9 mouse cellular contexts compared by ENCODE assay signal in the genomic region with DNA sequence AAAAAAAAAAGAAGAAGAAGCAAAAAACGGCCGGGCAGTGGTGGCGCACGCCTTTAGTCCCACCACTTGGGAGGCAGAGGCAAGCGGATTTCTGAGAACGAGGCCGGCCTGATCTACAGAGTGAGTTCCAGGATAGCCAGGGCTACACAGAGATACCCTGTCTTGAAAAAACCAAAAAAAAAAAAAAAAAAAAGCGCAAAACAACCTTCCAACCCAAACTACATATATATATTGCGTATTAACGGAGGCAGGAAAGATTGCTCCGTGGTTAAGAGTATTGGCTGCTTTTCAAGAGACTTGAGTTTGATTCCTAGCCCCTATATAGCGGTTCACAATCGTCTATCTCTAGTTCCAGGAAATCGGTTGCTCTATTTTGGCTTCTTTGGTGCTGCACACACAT. TPM values are rescaled to one million over a fixed set of nuclear protein-coding genes. Genes with fewer than 3 reads are reported as not detected.
DNase-seq lines count a peak whose midpoint lies in the region; ATAC-seq lines count a peak whose summit lies in the region.
"Had no signal": no experiment of that assay in that cellular context is flagged by ENCODE, and none has a peak within 500 bp of the region (broad histone marks: within the 10 kb centered on the region; RNA-seq: fewer than 3 reads in every experiment).

No protein-coding gene starts in this region.

- H3K27ac ChIP-seq in heart, embryonic 15.5 days = no peak overlapping the region
- 0 out of 2 replicates have a peak overlapping the region, but pooled peaks have one; percentile 34 for H3K27ac ChIP-seq in embryonic facial prominence, embryonic 15.5 days (replicated peaks)
- no peak overlapping the region for H3K27ac ChIP-seq in limb, embryonic 15.5 days

- H3K27me3 ChIP-seq in heart, embryonic 15.5 days = peaks cover 9% of the 10 kb centered on the region
- no peaks in the 10 kb centered on the region for H3K27me3 ChIP-seq in embryonic facial prominence, embryonic 15.5 days
- H3K27me3 ChIP-seq in limb, embryonic 15.5 days = no peaks in the 10 kb centered on the region

- no peak for ATAC-seq in heart, embryonic 15.5 days (replicated peaks; ENCODE audit: insufficient number of reproducible peaks, insufficient read depth, low FRiP score, low read depth)
- no peak for ATAC-seq in embryonic facial prominence, embryonic 15.5 days (ENCODE audit: insufficient number of reproducible peaks, low FRiP score, low TSS enrichment, low read depth)
- ATAC-seq in limb, embryonic 15.5 days (ENCODE audit: insufficient number of reproducible peaks, low FRiP score, low TSS enrichment, low read depth) = no peak
- ATAC-seq in monocyte, adult 5-6 weeks (replicated peaks; ENCODE audit: insufficient number of reproducible peaks, low FRiP score, low TSS enrichment, poor library complexity, severe bottlenecking) = no peak
- no peak for ATAC-seq in megakaryocyte-erythroid progenitor cell, adult 5-6 weeks (replicated peaks; ENCODE audit: low FRiP score, low TSS enrichment, poor library complexity, severe bottlenecking)

- H3K36me3 ChIP-seq in heart, embryonic 15.5 days = no peaks in the 10 kb centered on the region
- H3K36me3 ChIP-seq in embryonic facial prominence, embryonic 15.5 days = no peaks in the 10 kb centered on the region
- no peaks in the 10 kb centered on the region for H3K36me3 ChIP-seq in limb, embryonic 15.5 days

- H3K4me2 ChIP-seq in heart, embryonic 15.5 days = peak overlapping the region; percentile 71
- peak overlapping the region; percentile 62 for H3K4me2 ChIP-seq in embryonic facial prominence, embryonic 15.5 days (replicated peaks)
- H3K4me2 ChIP-seq in limb, embryonic 15.5 days = no peak overlapping the region; the same call in 1 of the 2 replicates

- DNase-seq in heart, adult 18-20 months = no peak
- peak; percentile 11 for DNase-seq in CD4-positive, CD25-positive, alpha-beta regulatory T cell, adult 2 months (ENCODE audit: low read depth, low spot score)
- DNase-seq in urinary bladder, postnatal 4 days (ENCODE audit: low spot score in 2 of 2) = no peak

- 82% methylated on average over 14 of the region's 14 CpGs for WGBS in heart, embryonic 15.5 days
- 85% methylated on average over 14 of the region's 14 CpGs for WGBS in embryonic facial prominence, embryonic 15.5 days
- WGBS in limb, embryonic 15.5 days = 87% methylated on average over 14 of the region's 14 CpGs

- H3K4me1 ChIP-seq in heart, embryonic 15.5 days (replicated peaks) = peaks cover 6% of the 10 kb centered on the region
- H3K4me1 ChIP-seq in embryonic facial prominence, embryonic 15.5 days = peaks cover 18% of the 10 kb centered on the region
- H3K4me1 ChIP-seq in limb, embryonic 15.5 days = peaks cover 18% of the 10 kb centered on the region

- no peaks in the 10 kb centered on the region for H3K9me3 ChIP-seq in heart, embryonic 15.5 days (replicated peaks)
- H3K9me3 ChIP-seq in embryonic facial prominence, embryonic 15.5 days (replicated peaks) = no peaks in the 10 kb centered on the region
- H3K9me3 ChIP-seq in limb, embryonic 15.5 days = no peaks in the 10 kb centered on the region

- peak overlapping the region; percentile 77 for H3K4me3 ChIP-seq in heart, embryonic 15.5 days
- H3K4me3 ChIP-seq in embryonic facial prominence, embryonic 15.5 days (replicated peaks) = peak overlapping the region; percentile 66; the same call in 1 of the 2 replicates
- H3K4me3 ChIP-seq in limb, embryonic 15.5 days = peak overlapping the region; percentile 72; the same call in 1 of the 2 replicates

- no peak overlapping the region for H3K9ac ChIP-seq in heart, embryonic 15.5 days
- no peak overlapping the region for H3K9ac ChIP-seq in embryonic facial prominence, embryonic 15.5 days
- H3K9ac ChIP-seq in limb, embryonic 15.5 days = no peak overlapping the region

RNA-seq across cellular contexts. Expression of a gene that starts 0.7 kb away (rescaled TPM):
- 24.6 and 24.7 TPM in 2 replicates for polyA plus RNA-seq in heart, embryonic 15.5 days (2015; fragmentation: Nextera tagmentation; extraction: Ambion mirVana)
- total RNA-seq in heart, adult 18-20 months (2021) = 10 to 100 TPM; 14.9 to 15.5 TPM
- 43.1 and 51.3 TPM in 2 replicates for polyA plus RNA-seq in embryonic facial prominence, embryonic 15.5 days (2015; fragmentation: Nextera tagmentation; extraction: Ambion mirVana)
- polyA plus RNA-seq in limb, embryonic 15.5 days (2015; fragmentation: Nextera tagmentation; extraction: Ambion mirVana) = 48.7 and 53.5 TPM in 2 replicates
- 40.3 to 53.0 TPM (median 51.7 TPM) in 3 replicates for total RNA-seq in monocyte, adult 5-6 weeks (2017)
- 8.2 and 16.8 TPM in 2 replicates for total RNA-seq in megakaryocyte-erythroid progenitor cell, adult 5-6 weeks (2014; fragmentation: Nextera tagmentation)
- total RNA-seq in megakaryocyte-erythroid progenitor cell, adult 5-6 weeks (2017) = 9.3 and 16.8 TPM in 2 replicates

RNA-seq across cellular contexts. Expression of a gene that starts 8.5 kb away (rescaled TPM):
- 29.7 and 32.5 TPM in 2 replicates for polyA plus RNA-seq in heart, embryonic 15.5 days (2015; fragmentation: Nextera tagmentation; extraction: Ambion mirVana)
- total RNA-seq in heart, adult 18-20 months (2021) = 10 to 100 TPM; 30.4 to 30.6 TPM
- 48.6 and 49.6 TPM in 2 replicates for polyA plus RNA-seq in embryonic facial prominence, embryonic 15.5 days (2015; fragmentation: Nextera tagmentation; extraction: Ambion mirVana)
- 52.2 and 53.4 TPM in 2 replicates for polyA plus RNA-seq in limb, embryonic 15.5 days (2015; fragmentation: Nextera tagmentation; extraction: Ambion mirVana)
- total RNA-seq in monocyte, adult 5-6 weeks (2017) = 67.3 to 88.2 TPM (median 82.3 TPM) in 3 replicates
- total RNA-seq in megakaryocyte-erythroid progenitor cell, adult 5-6 weeks (2014; fragmentation: Nextera tagmentation) = 8.1 and 15.6 TPM in 2 replicates
- total RNA-seq in megakaryocyte-erythroid progenitor cell, adult 5-6 weeks (2017) = 29.1 and 36.7 TPM in 2 replicates

RNA-seq across cellular contexts. Expression of a gene that starts 20.3 kb away (rescaled TPM):
- 7.0 and 8.8 TPM in 2 replicates for polyA plus RNA-seq in heart, embryonic 15.5 days (2015; fragmentation: Nextera tagmentation; extraction: Ambion mirVana)
- 10 to 100 TPM in 1 of 2 experiments, 1 to 10 TPM in 1; 9.5 to 10.6 TPM for total RNA-seq in heart, adult 18-20 months (2021)
- 18.0 and 19.9 TPM in 2 replicates for polyA plus RNA-seq in embryonic facial prominence, embryonic 15.5 days (2015; fragmentation: Nextera tagmentation; extraction: Ambion mirVana)
- 15.8 and 18.1 TPM in 2 replicates for polyA plus RNA-seq in limb, embryonic 15.5 days (2015; fragmentation: Nextera tagmentation; extraction: Ambion mirVana)
- 12.4 to 27.1 TPM (median 13.7 TPM) in 3 replicates for total RNA-seq in monocyte, adult 5-6 weeks (2017)
- total RNA-seq in megakaryocyte-erythroid progenitor cell, adult 5-6 weeks (2014; fragmentation: Nextera tagmentation) = 3.9 and 7.8 TPM in 2 replicates
- 5.4 and 19.6 TPM in 2 replicates for total RNA-seq in megakaryocyte-erythroid progenitor cell, adult 5-6 weeks (2017)

RNA-seq across cellular contexts. Expression of a gene that starts 34.5 kb away (rescaled TPM):
- 1.0 and 1.7 TPM in 2 replicates for polyA plus RNA-seq in heart, embryonic 15.5 days (2015; fragmentation: Nextera tagmentation; extraction: Ambion mirVana)
- total RNA-seq in heart, adult 18-20 months (2021) = 1 to 10 TPM in 1 of 2 experiments, under 1 TPM in 1; 0.30 to 1.6 TPM
- 3.3 and 4.1 TPM in 2 replicates for polyA plus RNA-seq in embryonic facial prominence, embryonic 15.5 days (2015; fragmentation: Nextera tagmentation; extraction: Ambion mirVana)
- polyA plus RNA-seq in limb, embryonic 15.5 days (2015; fragmentation: Nextera tagmentation; extraction: Ambion mirVana) = 0.63 and 0.77 TPM in 2 replicates
- 0.11 to 0.19 TPM in 2 of 3 replicates, not detected in the other for total RNA-seq in monocyte, adult 5-6 weeks (2017)
- 0.49 TPM in 1 of 2 replicates, not detected in the other for total RNA-seq in megakaryocyte-erythroid progenitor cell, adult 5-6 weeks (2014; fragmentation: Nextera tagmentation)
- 5.0 TPM in 1 of 2 replicates, not detected in the other for total RNA-seq in megakaryocyte-erythroid progenitor cell, adult 5-6 weeks (2017)

RNA-seq across cellular contexts. Expression of a gene that starts 36.9 kb away (rescaled TPM):
- polyA plus RNA-seq in heart, embryonic 15.5 days (2015; fragmentation: Nextera tagmentation; extraction: Ambion mirVana) = 0.19 TPM in 1 of 2 replicates, not detected in the other
- total RNA-seq in heart, adult 18-20 months (2021) = not detected
- 2.8 and 6.1 TPM in 2 replicates for polyA plus RNA-seq in embryonic facial prominence, embryonic 15.5 days (2015; fragmentation: Nextera tagmentation; extraction: Ambion mirVana)
- 0.26 TPM in 1 of 2 replicates, not detected in the other for polyA plus RNA-seq in limb, embryonic 15.5 days (2015; fragmentation: Nextera tagmentation; extraction: Ambion mirVana)
- not detected in 3 replicates for total RNA-seq in monocyte, adult 5-6 weeks (2017)
- not detected in 2 replicates for total RNA-seq in megakaryocyte-erythroid progenitor cell, adult 5-6 weeks (2014; fragmentation: Nextera tagmentation)
- total RNA-seq in megakaryocyte-erythroid progenitor cell, adult 5-6 weeks (2017) = not detected in 2 replicates
- total RNA-seq: ES-E14 had no signal
